22 mouse cellular contexts compared by ENCODE assay signal in the genomic region with DNA sequence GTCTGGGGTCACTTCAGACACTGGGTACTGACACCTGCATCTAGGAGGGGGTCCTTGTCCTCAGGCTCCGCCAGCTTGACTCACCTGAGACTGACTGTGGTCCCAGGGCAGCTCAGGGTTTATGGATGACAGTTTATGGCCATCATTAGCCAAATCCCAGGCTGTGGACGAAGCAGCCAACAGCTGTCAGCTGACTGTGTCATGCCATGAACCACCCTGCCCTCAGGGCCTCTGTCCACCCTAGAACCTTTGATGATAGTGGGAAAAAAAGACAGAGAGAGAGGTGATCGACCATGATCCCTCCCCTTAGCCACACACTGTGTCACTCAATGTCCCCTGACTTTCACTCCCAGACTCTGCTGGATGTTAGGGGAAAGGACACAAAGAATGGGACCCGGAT. TPM values are rescaled to one million over a fixed set of nuclear protein-coding genes. Genes with fewer than 3 reads are reported as not detected.
"Had no signal": no experiment of that assay in that cellular context is flagged by ENCODE, and none has a peak within 500 bp of the region (broad histone marks: within the 10 kb centered on the region; RNA-seq: fewer than 3 reads in every experiment).

No protein-coding gene starts in this region.

- H3K36me3 ChIP-seq: liver, embryonic 15.5 days; lung, embryonic 15.5 days; midbrain, embryonic 13.5 days; midbrain, embryonic 15.5 days; neural tube, embryonic 12.5 days; stomach, embryonic 15.5 days had no signal

- H3K9me3 ChIP-seq: liver, embryonic 15.5 days; lung, embryonic 15.5 days; midbrain, embryonic 15.5 days; neural tube, embryonic 12.5 days; stomach, embryonic 15.5 days had no signal

- H3K4me2 ChIP-seq: liver, embryonic 15.5 days; lung, embryonic 15.5 days; midbrain, embryonic 13.5 days; midbrain, embryonic 15.5 days; neural tube, embryonic 12.5 days; stomach, embryonic 15.5 days had no signal

- H3K4me3 ChIP-seq: liver, embryonic 15.5 days; lung, embryonic 15.5 days; megakaryocyte, embryonic 14.5 days; midbrain, embryonic 13.5 days; midbrain, embryonic 15.5 days; neural tube, embryonic 12.5 days; stomach, embryonic 15.5 days had no signal

- H3K4me1 ChIP-seq: liver, embryonic 15.5 days; lung, embryonic 15.5 days; midbrain, embryonic 13.5 days; midbrain, embryonic 15.5 days; neural tube, embryonic 12.5 days; stomach, embryonic 15.5 days had no signal

- H3K27me3 ChIP-seq: liver, embryonic 15.5 days; lung, embryonic 15.5 days; midbrain, embryonic 13.5 days; midbrain, embryonic 15.5 days; neural tube, embryonic 12.5 days; stomach, embryonic 15.5 days had no signal

- ATAC-seq: liver, postnatal 0 days; lung, postnatal 0 days; midbrain, embryonic 13.5 days; midbrain, embryonic 15.5 days had no signal

- DNase-seq: liver, postnatal 0 days; lung, adult 2 months; lung, postnatal 14 days; lung, postnatal 36 days; right cerebral cortex, postnatal 14 days; thymus, adult 2 months; thymus, postnatal 25 days; thymus, postnatal 4 days had no signal

- H3K27ac ChIP-seq: liver, embryonic 15.5 days; lung, embryonic 15.5 days; macrophage; midbrain, embryonic 13.5 days; midbrain, embryonic 15.5 days; neural tube, embryonic 12.5 days; stomach, embryonic 15.5 days; stomach, postnatal 0 days had no signal

- H3K9ac ChIP-seq: liver, embryonic 15.5 days; liver, postnatal 0 days; lung, embryonic 15.5 days; midbrain, embryonic 13.5 days; midbrain, embryonic 15.5 days; neural tube, embryonic 12.5 days; stomach, embryonic 15.5 days had no signal

RNA-seq across cellular contexts. Expression of gene Nr0b2, which starts 8.4 kb away (rescaled TPM):
- total RNA-seq: midbrain, postnatal 0 days; monocyte, adult 5-6 weeks; neutrophil, adult 5-6 weeks had no signal
- polyA plus RNA-seq: macrophage; midbrain, embryonic 13.5 days; midbrain, embryonic 15.5 days; midbrain, postnatal 0 days; neural tube, embryonic 12.5 days; neural tube, embryonic 14.5 days had no signal
